Mouse (Mus musculus): Measurements from ENCODE around the gene Brk1. TPM values are rescaled to one million over a fixed set of nuclear protein-coding genes. Genes with fewer than 3 reads are reported as not detected.

The Brk1 gene
- 100 to 1,000 TPM; 224 to 232 TPM for total RNA-seq (2021)

DNA sequence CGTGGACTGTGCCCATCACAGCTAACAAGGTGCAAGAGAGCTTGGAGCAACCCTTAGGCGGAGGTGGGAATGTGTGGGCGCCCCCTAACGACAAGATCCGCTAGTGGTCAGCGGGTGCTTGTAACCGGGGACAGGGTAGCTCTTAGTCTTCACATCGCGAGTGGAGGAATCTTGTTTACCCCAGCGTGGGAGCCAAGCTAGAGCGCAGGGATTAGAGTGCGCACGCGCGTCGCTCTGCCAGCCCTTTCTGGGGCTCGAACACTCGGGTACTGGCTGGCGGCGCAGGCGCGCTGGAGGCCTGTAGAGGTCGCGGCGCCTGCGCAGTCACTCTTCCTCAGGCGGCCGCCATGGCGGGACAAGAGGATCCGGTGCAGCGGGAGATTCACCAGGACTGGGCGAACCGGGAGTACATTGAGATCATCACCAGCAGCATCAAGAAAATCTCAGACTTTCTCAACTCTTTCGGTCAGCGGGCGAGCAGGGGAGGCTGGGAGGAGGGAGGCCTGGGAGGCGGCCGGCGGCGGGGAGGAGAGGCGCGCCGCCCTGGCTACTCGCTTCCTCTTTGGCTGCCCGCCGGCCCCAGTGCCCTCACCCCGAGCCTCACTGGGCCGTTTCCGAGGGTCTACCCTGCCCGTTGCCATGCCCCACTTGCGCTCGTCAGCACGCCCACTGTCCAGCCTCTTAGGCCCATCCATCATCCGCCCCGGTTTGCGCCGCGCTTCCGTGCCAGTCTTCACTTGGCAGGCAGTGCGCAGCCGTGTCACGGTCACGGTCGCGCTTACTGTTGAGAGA is at the start of gene Brk1:
Brk1 (plus strand) TSS at position 341 of the 792 bp plus-strand sequence.
- peak; percentile 89 to 90 for DNase-seq

DNA sequence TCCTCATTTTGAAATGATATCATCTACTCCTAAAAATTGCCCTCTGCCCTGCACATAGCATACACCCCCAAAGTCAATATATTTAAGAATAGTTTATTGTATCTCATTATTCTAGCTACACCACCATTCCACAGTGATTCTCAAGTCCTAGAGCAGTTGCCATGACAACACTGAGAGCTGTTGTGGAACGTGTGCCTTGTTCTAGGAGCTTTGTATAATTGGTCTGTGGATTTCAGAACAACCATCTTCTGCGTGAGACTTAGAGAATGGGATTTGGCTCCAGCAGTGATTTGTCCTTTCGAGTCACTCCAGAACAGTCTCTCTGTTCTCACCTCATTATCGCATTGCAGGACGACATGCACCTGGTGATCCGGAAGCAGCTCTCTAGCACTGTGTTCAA is 44.8 kb upstream of the Brk1 start:
- DNase-seq, result no peak

- DNase-seq, result no peak
Measured at GRCm38 (mm10) chr6:113564557-113564956, 40.0 kb upstream of the Brk1 start.

GRCm38 (mm10) chr6:113576044-113576443 is 28.5 kb upstream of the Brk1 start:
- peak in 1 of 2 experiments; percentile 26 for DNase-seq

DNA sequence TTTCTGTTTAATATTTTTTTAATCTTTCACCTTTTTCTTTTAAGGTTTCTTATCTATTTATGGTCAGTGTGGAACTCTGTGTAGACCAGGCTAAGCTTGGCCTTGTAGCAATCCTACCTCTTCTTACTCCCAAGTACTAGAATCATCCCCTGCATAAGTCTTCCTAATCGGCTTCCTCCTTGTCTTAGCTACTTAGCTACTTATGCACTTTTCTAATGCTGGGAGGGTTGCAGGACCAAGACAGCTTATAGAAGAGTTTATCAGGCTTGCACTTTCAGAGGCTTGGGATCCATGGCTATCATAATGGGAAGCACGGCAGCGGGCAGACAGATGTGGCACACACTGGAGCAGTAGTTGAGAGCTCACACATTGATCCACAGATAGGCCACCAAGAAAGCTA is 25.3 kb upstream of the Brk1 start:
- DNase-seq, result no peak

DNA sequence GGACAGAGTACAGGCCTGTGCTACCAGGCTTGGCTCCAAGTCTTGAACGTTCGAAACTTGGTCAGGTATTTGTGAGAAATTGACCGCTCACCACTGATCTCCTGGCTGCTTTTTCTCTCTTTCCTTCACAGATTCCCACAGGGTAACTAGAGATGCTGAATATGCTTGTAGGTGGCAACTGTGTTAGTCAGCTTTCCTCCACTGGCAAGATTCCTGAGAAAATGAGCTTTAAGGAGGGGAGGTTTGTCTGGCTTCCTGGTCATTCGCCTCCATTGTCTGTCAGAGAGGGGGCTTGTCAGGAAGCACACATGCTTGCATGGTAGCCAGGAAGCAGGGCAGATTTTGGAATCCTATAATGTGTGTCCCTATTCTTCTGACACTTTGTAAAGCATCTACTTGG is 21.5 kb upstream of the Brk1 start:
- DNase-seq, result no peak

DNA sequence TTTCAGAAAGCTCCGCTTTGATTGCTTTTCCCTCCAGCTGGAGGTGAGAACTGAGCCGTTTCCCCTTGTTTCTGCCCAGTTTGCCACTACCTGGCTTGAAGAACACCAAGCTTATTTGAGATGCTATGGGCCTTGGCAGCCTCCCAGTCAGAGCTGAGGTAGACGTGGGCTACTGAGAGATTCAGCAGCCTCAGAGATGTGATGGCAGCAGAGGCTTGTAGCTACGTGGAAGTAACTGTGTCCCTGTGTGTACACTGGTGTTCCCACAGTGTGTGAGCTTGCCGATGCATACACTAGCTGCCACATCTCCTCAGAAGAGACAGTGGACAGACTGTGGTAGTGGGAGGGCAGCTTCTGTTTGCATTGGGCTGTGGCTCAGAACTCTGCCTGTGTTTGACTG is 19.5 kb upstream of the Brk1 start:
- DNase-seq, result no peak

- no peak for DNase-seq
Measured at GRCm38 (mm10) chr6:113586466-113587183, 17.9 kb upstream of the Brk1 start.

DNA sequence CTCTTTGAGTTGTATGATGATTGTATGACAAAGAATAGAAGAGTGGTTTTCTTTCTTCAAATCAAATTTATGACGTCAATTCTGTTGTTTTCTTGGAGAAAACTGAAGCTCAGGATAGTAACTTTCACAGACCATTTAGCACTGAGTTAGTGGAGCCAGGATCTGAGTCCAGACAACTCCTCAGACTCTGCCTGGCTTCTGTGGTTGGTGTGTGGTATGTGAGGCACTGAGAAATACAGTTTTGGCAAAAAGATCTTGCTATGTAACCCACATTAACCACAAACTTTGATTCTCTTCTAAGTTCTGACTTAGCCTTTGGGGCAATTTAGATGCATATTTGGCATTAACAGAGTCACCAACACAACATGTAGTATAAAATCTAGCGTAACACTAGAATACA is 11.9 kb upstream of the Brk1 start:
- no peak for DNase-seq

GRCm38 (mm10) chr6:113597945-113598344 is 6.6 kb upstream of the Brk1 start:
- DNase-seq, result no peak

DNA sequence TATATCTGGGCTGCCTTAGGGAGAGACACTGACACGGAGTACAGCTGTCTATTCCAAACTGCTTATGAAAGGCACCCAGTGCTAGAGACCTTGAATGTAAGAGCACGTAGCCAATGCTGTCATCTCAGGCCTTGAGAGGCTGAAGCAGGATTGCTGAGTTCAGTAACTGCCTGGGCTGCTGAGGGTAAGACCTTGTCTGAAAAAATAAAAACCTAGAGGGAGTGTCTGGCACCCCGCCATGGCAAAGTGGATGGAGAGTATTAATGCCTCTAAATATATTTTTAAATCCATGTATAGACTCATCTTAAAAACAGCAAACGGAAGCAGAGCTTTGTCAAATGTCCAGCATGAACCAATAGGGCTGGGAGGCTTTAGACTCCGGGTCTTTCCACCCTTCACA is 4.7 kb upstream of the Brk1 start:
- no peak for DNase-seq

DNA sequence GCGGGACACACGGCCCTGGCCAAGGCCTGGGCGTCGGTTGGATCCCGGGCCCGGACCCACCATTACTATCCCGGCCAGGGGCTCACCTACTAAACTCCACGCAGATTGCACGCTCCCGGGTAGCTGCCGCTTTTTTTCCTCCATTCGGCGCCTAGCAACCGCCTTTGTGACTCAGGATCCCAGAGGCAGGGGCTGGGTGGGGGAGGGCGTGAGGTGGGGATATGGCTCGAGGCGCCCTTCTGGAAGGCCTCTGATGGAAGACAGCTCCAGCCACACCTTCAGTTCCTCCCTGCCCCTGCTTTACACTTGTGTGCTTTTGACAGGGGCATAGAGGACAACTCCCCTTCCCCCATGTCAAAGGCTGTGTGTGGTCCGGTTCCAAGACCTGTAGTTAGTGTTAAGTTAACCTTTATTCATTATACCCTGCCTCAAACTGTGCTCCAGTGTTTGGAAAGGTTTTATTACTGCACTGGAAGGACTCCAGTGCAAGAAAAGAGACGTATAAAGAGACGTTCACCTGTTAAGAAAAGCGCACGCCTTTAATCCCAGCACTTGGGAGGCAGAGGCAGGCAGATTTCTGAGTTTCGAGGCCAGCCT is 3.9 kb upstream of the Brk1 start, which contains the start of gene Fancd2os:
Fancd2os (minus strand) TSS at position 173 of the 597 bp plus-strand sequence.
- no peak for DNase-seq

GRCm38 (mm10) chr6:113602821-113603220 is 1.8 kb upstream of the Brk1 start:
- DNase-seq, result no peak

- DNase-seq, result peak in 1 of 2 experiments; percentile 25
Measured at GRCm38 (mm10) chr6:113603993-113604392, 579 bp upstream of the Brk1 start.

GRCm38 (mm10) chr6:113605224-113605545 is 613 bp downstream of the Brk1 start:
- no peak for DNase-seq

DNA sequence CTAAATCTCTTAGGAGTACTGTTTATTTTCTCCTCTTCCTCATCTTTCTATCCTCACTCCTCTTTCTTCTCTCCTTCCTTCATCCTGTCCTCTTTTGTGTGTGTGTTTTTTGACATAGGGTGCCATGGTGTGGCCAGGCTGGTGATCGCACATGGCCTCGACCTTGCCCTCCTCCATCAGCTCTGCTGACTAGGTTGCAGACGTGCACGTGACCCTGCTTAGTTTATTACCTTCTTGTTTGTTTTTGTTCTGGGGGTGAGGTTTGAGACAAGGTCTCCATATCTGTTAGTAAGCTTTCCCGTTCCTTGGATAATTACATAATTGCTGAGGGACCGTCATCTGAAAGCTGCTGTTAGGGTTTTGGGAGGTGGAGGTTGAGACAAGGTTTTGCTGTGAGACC is 4.3 kb downstream of the Brk1 start:
- DNase-seq, result no peak

- no peak for DNase-seq
Measured at GRCm38 (mm10) chr6:113609293-113609692, 4.7 kb downstream of the Brk1 start.

DNA sequence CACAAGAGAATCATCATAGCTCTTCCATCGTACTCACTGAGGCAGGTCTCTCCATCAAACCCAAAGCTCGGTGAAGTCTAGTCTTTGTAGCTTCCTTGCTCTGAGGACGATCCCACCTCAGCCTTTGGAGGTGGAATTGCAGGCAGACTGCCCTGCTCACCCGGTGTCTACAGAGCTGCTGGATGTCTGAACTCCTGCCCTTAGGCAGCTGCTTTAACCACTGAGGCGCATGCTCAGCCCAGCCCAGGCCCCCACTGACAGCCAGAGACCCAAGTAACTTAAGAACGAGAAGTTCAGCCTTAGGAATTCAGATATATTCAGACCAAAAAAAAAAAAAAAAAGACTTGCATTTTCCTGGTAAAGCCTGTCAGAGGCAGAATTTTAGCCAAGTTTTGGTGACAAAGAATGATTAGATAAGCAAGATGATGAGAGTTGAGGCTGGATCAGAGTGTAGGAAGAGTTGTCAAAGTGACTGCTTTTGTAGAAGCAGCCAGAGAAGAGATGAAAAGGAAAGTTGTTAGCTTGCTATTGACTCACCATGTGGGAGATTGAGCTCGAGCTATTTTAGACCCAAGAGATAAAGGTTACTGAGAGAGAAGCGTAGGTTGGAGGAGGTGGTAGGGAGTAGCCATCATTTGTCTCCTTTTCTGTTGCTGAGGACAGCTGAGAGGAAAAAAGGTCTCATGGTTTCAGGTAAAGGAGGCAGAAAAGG is 7.8 kb downstream of the Brk1 start:
- DNase-seq, result no peak

DNA sequence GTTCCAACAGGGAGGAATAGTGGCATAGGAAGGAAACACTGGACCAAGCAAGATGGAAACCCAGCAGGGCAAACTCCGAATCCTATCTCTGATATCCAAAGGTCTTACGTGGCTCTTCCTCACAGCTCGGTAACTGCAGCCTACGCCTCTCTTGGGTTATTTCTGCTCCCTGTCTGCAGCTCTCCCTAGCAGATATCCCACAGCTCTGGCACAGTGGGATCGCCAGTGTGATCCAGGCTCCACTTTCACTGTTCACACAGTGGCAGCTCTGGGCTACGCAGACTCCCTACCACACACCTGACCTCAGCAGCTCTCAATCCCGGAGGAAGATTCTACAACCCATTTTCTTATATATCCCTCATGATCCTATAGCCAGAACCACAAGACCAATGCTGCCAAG is 9.6 kb downstream of the Brk1 start:
- no peak for DNase-seq

- DNase-seq, result peak in 1 of 2 experiments; percentile 37
Measured at GRCm38 (mm10) chr6:113614997-113615396, 10.4 kb downstream of the Brk1 start.

DNA sequence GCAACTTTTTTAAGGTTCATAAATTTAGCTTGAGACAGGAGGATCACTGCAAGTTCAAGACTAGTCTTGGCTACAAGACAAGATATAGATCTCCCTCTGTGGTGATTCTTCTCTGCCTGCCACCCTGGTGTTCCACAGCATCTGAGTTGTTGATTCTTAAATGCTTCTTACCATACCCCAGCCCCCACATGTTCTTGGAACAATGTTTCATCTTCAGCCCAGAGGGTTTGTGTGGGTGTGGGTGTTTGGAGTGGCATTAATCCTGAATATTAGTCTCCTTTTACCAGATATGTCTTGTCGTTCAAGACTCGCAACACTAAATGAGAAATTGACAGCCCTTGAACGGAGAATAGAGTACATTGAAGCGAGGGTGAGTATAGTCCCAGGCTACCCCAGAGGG is 10.9 kb downstream of the Brk1 start:
- DNase-seq, result peak in 1 of 2 experiments; percentile 26

GRCm38 (mm10) chr6:113623386-113623785 is 18.8 kb downstream of the Brk1 start:
- no peak for DNase-seq

Measured in layer of hippocampus, postnatal 36 days (tissue).